Mouse (Mus musculus) ES-Bruce4 (cell line): ENCODE data around the gene Pld6.

Experiments
- CTCF ChIP-seq: IDR thresholded peaks from one replicate; pipeline ENCODE4 v1.8.1; 2011; ENCODE audit warnings: low read depth, low read length
- EP300 ChIP-seq: IDR thresholded peaks from 2 replicates; pipeline ENCODE4 v1.6.1; 2011; ENCODE audit warnings: low read depth, low read length; ENCODE audit not compliant: insufficient read depth
- POLR2A ChIP-seq: IDR thresholded peaks from one replicate; pipeline ENCODE4 v1.8.1; 2011; ENCODE audit warnings: low read length; ENCODE audit not compliant: insufficient read depth

- no peak for TF ChIP-seq CTCF
- TF ChIP-seq POLR2A: no peak
- TF ChIP-seq EP300: no peak
Measured at GRCm38 (mm10) chr11:59775435-59776148, 11.9 kb downstream of the Pld6 start.
